Mouse (Mus musculus): Measurements from ENCODE around the gene St6galnac3. TPM values are rescaled to one million over a fixed set of nuclear protein-coding genes. Genes with fewer than 3 reads are reported as not detected.
A peak's percentile ranks its signal among the peaks of the same experiment; 100 is the strongest.

Gene St6galnac3
- polyA plus RNA-seq, 1 experiment = 15.6 TPM

DNA sequence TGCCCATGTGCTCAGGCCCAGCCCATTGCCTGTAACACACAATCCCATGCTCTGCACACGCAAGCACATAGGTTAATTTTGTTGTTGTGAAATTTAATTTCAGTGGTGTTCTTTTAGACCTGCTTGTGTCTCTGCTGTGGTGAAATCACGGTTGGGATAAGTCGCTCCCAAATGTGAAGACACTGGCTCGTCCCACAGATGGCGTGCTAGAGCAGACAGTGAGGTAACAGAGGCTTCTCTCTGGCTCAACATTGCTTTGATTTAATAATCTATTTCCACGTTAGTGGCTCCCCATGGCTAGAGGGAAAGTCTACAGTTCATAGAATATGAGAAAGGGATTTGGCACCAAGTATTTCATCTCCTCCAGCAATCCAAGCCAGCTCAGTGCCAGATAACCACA lies 17.3 kb downstream of the St6galnac3 start:
- TF ChIP-seq POLR2A (IDR thresholded peaks at IDR 0.05; ENCODE audit: borderline replicate concordance, extremely low read depth, insufficient read depth, insufficient read length, poor library complexity, severe bottlenecking) (no peak), CTCF (IDR thresholded peaks at IDR 0.05; ENCODE audit: borderline replicate concordance, extremely low read depth, insufficient read depth, insufficient read length) (no peak)
- DNase-seq (ENCODE audit: low read depth) = no peak

DNA sequence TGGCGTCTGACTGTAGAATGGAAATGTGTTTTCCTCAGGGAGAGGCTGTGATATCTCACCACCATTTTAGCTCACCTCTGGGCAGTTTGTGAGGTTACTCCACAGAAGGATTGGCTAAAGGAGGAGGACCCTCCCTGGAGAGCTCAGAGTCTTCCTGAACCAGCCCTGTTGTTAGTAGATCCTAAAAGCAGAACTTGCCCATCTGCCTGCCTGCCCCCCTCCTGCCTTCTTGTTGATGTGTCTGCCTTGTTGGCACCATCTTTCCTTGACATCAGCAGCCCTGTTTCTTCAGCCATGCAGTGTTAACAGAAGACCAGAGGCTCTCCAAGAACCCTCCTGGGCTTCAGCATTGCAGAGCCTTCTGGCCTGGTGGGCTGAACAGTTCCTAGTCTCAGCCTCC lies 18.1 kb downstream of the St6galnac3 start:
- TF ChIP-seq CTCF (IDR thresholded peaks at IDR 0.05; ENCODE audit: borderline replicate concordance, extremely low read depth, insufficient read depth, insufficient read length) (no peak), POLR2A (IDR thresholded peaks at IDR 0.05; ENCODE audit: borderline replicate concordance, extremely low read depth, insufficient read depth, insufficient read length, poor library complexity, severe bottlenecking) (no peak)
- no peak for DNase-seq (ENCODE audit: low read depth)

DNA sequence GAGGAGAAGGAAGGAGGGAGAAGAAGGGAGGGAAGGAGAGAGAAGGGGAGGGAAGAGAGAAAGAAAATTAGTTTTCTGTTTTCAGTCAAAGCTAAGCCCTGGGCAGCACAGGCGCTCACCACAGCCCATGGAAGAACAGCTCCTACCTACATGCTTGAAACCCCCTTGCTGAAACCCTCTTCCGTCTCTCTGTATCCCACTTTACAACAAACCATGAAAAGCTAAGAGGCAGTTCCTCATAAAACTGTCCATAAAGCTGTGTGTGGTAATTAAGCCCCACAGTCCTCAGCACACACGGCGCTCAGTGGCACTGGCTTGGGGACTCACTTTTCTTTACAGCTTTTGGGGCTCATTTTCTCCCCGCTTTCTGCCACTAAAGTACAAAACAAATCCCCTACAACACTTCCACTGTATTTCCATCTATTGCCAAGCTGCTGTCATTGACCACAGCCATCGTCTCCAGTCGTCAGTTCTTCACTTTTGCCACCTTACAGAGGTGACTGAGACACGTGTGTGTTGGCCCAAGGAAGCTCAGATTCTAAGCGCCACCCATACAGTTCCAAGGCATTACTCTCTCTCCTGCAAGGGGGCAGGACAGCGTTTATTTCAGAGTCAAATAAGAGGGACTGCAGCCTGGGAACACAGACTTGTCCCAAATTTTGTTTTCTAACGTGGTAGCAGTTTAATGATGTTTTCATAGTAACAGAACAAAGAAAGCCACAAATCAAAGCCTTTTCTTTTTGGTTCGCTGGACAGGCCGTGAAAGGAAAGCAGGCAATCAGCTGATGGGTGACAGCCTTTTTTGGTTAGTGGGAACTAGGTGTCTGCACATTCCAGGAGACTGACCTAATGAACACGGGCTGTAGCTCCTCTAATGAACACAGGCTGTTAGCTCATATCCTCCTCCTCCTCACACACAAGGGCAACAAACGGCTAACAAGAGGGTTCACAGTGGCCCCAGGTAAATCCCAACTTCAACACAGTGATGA lies 22.9 kb downstream of the St6galnac3 start:
- no peak for TF ChIP-seq POLR2A (IDR thresholded peaks at IDR 0.05; ENCODE audit: borderline replicate concordance, extremely low read depth, insufficient read depth, insufficient read length, poor library complexity, severe bottlenecking)
- TF ChIP-seq CTCF (IDR thresholded peaks at IDR 0.05; ENCODE audit: borderline replicate concordance, extremely low read depth, insufficient read depth, insufficient read length) = no peak
- DNase-seq (ENCODE audit: low read depth) = no peak

DNA sequence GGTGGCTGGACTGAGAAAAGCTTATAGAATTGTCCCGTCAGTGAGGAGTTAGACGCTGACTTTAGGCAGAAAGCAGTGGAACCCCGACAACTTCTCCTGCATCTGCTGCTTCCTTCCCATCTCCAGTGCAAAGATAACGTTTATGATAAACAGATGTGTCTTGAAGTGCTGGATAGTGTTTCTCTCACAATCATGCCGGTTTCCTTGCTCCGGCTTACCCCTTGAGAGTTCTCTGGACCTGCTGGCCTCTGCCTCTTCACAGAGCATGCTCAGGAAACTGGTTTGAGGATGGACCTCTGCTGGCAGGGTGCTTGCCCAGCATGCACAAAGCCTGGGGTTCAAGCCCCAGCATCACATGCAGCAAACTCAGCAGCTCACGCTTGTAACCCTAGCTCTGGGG lies 23.8 kb downstream of the St6galnac3 start:
- TF ChIP-seq CTCF (IDR thresholded peaks at IDR 0.05; ENCODE audit: borderline replicate concordance, extremely low read depth, insufficient read depth, insufficient read length) = no peak
- no peak for DNase-seq (ENCODE audit: low read depth)

DNA sequence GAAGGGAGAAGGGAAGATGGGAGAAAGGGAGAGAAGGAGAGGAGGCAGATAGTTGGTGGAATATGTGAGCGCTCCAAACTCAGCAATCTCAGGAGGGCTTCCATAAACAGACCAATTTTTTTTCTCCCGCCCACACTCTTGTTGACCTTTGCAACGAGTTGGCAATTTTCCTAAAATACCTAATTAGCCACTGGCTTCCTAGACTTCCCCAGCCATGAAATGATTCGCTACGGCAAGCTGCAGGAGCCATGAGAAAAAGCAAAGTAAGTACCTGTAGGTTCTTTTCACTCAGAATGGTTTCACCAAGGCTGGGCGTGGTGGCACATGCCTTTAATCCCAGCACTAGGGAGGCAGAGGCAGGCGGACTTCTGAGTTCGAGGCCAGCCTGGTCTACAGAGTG lies 25.9 kb downstream of the St6galnac3 start:
- TF ChIP-seq CTCF (IDR thresholded peaks at IDR 0.05; ENCODE audit: borderline replicate concordance, extremely low read depth, insufficient read depth, insufficient read length) (no peak), POLR2A (IDR thresholded peaks at IDR 0.05; ENCODE audit: borderline replicate concordance, extremely low read depth, insufficient read depth, insufficient read length, poor library complexity, severe bottlenecking) (no peak)

DNA sequence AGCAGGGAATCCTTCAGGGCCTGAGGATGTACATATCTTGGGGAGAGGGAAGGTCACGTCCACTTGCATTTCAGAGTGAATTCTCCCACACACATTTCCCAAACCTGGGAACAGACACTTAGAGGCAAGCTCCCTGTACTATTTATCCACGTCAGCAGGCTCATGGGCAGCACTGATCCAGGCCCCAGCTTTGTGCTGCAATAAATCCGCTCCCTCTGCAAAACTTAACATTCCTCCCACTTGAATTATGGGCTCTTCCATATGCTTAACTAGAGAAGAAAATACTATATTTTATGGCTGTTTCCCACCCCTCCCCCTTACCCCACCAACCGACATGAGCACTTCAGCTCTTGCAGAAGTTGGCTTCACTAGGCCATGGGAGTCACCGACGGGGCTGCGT lies 32.0 kb downstream of the St6galnac3 start:
- TF ChIP-seq CTCF (IDR thresholded peaks at IDR 0.05; ENCODE audit: borderline replicate concordance, extremely low read depth, insufficient read depth, insufficient read length) = no peak
- TF ChIP-seq POLR2A (IDR thresholded peaks at IDR 0.05; ENCODE audit: borderline replicate concordance, extremely low read depth, insufficient read depth, insufficient read length, poor library complexity, severe bottlenecking) = no peak
- no peak for DNase-seq (ENCODE audit: low read depth)

More for the DNA sequence above, 25.9 kb downstream of the St6galnac3 start:
- DNase-seq (ENCODE audit: low read depth) = no peak

DNA sequence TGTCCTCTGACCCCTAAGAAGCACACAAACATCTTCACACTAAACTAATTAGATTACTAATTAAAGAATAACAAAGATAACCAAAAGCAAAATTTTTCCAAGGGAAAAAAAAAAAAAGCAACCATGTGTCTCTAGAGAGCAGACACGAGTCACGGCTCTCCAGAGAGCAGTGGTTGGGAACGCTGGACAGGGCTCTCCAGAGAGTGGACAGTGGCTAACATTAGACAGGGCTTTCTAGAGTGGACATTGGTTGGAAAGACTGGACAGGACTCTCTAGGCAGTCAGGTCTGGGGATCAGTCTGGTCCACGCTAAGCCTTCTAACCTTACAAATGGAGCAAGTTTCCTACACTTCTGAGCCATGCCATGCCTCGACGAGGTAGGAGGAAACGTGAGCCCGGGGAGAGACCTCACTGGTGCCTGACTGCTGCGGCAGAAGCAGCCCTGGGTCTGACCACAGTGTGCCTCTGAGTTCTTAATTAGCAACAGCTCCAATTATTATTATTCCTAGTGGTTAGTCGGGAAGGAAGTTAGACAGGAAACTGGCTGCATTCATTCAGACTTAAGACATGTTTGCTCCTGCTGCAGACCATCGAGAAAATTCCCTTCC lies 32.7 kb downstream of the St6galnac3 start:
- DNase-seq (ENCODE audit: low read depth) = no peak
- no peak for TF ChIP-seq POLR2A (IDR thresholded peaks at IDR 0.05; ENCODE audit: borderline replicate concordance, extremely low read depth, insufficient read depth, insufficient read length, poor library complexity, severe bottlenecking)
- TF ChIP-seq CTCF (IDR thresholded peaks at IDR 0.05; ENCODE audit: borderline replicate concordance, extremely low read depth, insufficient read depth, insufficient read length) = no peak

DNA sequence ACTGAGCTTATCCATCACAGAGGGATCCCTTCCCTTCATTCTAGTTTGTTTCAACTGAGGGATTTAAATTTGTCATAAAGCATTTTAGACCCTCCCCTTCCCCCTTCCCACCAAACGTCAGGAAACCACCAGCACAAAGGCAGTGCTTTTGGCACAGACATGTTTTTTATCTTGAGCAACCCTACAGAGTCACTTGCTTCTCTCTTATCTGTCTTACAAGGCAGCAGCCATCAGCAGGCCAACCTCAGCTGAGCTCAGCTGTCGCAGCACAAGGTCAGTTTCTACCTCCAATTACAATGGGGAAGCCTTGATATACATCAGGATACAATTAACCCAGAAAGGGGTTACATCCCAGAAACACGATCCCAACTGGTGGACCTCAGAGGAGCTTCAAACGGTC lies 33.4 kb downstream of the St6galnac3 start:
- DNase-seq (ENCODE audit: low read depth) = no peak
- TF ChIP-seq POLR2A (IDR thresholded peaks at IDR 0.05; ENCODE audit: borderline replicate concordance, extremely low read depth, insufficient read depth, insufficient read length, poor library complexity, severe bottlenecking) (no peak), CTCF (IDR thresholded peaks at IDR 0.05; ENCODE audit: borderline replicate concordance, extremely low read depth, insufficient read depth, insufficient read length) (no peak)

DNA sequence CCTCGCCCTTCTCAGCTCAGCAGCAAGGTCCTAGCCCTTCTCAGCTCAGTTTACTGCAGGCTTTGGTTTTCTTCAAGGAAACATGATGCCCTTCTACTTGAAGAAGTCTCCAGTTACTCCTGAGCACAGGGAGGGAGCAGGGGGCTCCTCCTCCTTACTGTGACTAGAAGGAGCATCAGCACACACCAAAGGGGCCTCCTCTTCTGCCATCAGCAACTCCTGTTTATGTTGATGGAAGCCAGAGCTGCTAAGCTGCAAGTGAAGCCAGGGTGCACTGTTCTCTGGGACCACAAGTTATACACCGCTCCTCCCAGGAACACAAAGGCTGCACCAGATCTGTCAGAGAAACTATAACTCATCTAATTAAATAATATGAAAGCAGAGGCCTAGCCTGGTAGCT lies 34.4 kb downstream of the St6galnac3 start:
- DNase-seq (ENCODE audit: low read depth) = no peak
- TF ChIP-seq CTCF (IDR thresholded peaks at IDR 0.05; ENCODE audit: borderline replicate concordance, extremely low read depth, insufficient read depth, insufficient read length) (no peak), POLR2A (IDR thresholded peaks at IDR 0.05; ENCODE audit: borderline replicate concordance, extremely low read depth, insufficient read depth, insufficient read length, poor library complexity, severe bottlenecking) (no peak)

DNA sequence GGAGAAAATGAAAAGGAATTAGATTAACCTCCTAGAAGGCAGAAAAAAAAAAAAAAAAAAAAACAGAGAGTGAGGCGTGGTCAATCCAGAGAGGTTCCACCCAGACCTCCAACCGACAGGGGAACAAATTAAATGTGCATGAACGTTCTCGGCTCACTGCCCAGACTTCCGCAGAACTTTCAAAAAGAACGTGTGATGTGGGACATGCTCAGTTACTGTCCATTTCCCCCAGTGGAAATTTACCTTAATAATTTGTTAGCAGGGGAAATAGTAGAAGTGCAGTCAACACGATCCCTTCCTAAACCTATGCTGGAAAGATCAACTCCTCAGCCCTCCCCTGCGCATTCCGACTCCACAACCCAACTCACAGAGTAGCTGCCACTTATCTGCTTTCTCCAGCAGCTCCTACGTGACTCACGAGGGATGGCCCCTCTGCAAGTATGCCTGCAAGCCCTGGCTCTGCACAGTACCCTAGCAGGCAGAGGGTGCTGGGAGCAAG lies 35.1 kb downstream of the St6galnac3 start:
- peak; percentile 36 for DNase-seq (ENCODE audit: low read depth)

DNA sequence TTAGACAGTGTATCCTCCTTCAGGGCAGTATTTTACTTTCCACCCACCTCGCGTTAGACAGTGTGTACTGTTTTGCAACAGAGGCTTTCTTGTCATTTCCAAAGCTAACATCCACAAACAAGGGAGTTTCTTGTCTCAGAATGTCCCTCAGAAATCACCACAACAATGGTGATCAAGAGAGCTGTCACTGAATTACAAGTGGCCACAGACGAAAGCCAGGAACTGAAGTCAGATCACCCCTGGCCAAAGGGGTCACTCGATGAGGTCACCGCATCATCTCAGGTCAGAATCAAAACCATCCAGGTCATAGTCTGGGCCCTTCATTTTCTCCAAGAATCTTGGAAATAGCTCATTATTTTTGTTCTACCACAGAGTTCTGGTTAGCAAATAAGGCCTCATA lies 37.1 kb downstream of the St6galnac3 start:
- TF ChIP-seq POLR2A (IDR thresholded peaks at IDR 0.05; ENCODE audit: borderline replicate concordance, extremely low read depth, insufficient read depth, insufficient read length, poor library complexity, severe bottlenecking) = no peak
- TF ChIP-seq CTCF (IDR thresholded peaks at IDR 0.05; ENCODE audit: borderline replicate concordance, extremely low read depth, insufficient read depth, insufficient read length) = no peak
- no peak for DNase-seq (ENCODE audit: low read depth)

More for the DNA sequence above, 35.1 kb downstream of the St6galnac3 start:
- no peak for TF ChIP-seq CTCF (IDR thresholded peaks at IDR 0.05; ENCODE audit: borderline replicate concordance, extremely low read depth, insufficient read depth, insufficient read length)
- no peak for TF ChIP-seq POLR2A (IDR thresholded peaks at IDR 0.05; ENCODE audit: borderline replicate concordance, extremely low read depth, insufficient read depth, insufficient read length, poor library complexity, severe bottlenecking)
